Mouse (Mus musculus) retina, postnatal 1 day (tissue): Measurements from ENCODE around the gene Gm5294.

ENCODE experiments used
- DNase-seq: peaks from one replicate; pipeline ENCODE4 v3.0.0-alpha.2; 2012

The Gm5294 gene

GRCm38 (mm10) chr5:138849682-138850461 lies 30.0 kb downstream of the Gm5294 start:
- DNase-seq: peak; percentile 17

- no peak for DNase-seq
These were observed 30.6 kb downstream of the Gm5294 start for GRCm38 (mm10) chr5:138850462-138850844.

GRCm38 (mm10) chr5:138851296-138851780 lies 31.5 kb downstream of the Gm5294 start:
- DNase-seq: no peak

GRCm38 (mm10) chr5:138852151-138852550 lies 32.3 kb downstream of the Gm5294 start:
- DNase-seq: no peak

GRCm38 (mm10) chr5:138853349-138853748 lies 33.5 kb downstream of the Gm5294 start:
- no peak for DNase-seq

GRCm38 (mm10) chr5:138857010-138857617 lies 37.2 kb downstream of the Gm5294 start:
- peak; percentile 70 for DNase-seq

- peak; percentile 28 for DNase-seq
These were observed 38.0 kb downstream of the Gm5294 start for GRCm38 (mm10) chr5:138857811-138858251.

GRCm38 (mm10) chr5:138863681-138864146 lies 43.8 kb downstream of the Gm5294 start:
- no peak for DNase-seq

- no peak for DNase-seq
These were observed 44.3 kb downstream of the Gm5294 start for GRCm38 (mm10) chr5:138864166-138864565.

GRCm38 (mm10) chr5:138864880-138865279 lies 45.0 kb downstream of the Gm5294 start:
- peak; percentile 18 for DNase-seq

- DNase-seq: no peak
These were observed 45.8 kb downstream of the Gm5294 start for GRCm38 (mm10) chr5:138865637-138866036.
